Mouse (Mus musculus): ENCODE results near the gene Gpbar1. TPM values are rescaled to one million over a fixed set of nuclear protein-coding genes. Genes with fewer than 3 reads are reported as not detected.

Gpbar1 gene
- 1 to 10 TPM; 1.2 to 1.8 TPM for total RNA-seq (2023)

GRCm38 (mm10) chr1:74278538-74278937 is at the start of gene Gpbar1:
Gpbar1 (plus strand) TSS chr1:74278550.

GRCm38 (mm10) chr1:74235938-74236589 is 42.3 kb upstream of the Gpbar1 start, which contains the start of gene Arpc2:
Arpc2 (plus strand) TSS chr1:74236084.

GRCm38 (mm10) chr1:74284543-74285160 is 6.3 kb downstream of the Gpbar1 start, which contains the start of the genes Aamp and Pnkd:
Aamp (minus strand) TSS chr1:74284738.
Pnkd (plus strand) TSS chr1:74284930.

GRCm38 (mm10) chr1:74305522-74305921 is 27.2 kb downstream of the Gpbar1 start, which contains the start of gene Tmbim1:
Tmbim1 (minus strand) TSS chr1:74305622.

Other genes with a start within 250 kb of the Gpbar1 start
- 10 to 100 TPM; 27.3 to 32.6 TPM for gene Tns1, start 154.1 kb upstream of the Gpbar1 start, total RNA-seq (2023)
- under 1 TPM in 1 of 2 experiments, not detected in 1; 0.79 TPM for gene Rufy4, start 153.0 kb upstream of the Gpbar1 start, total RNA-seq (2023)
- gene Cxcr2, start 124.6 kb upstream of the Gpbar1 start, total RNA-seq (2023) = under 1 TPM; 0.71 to 0.79 TPM
- gene Cxcr1, start 83.9 kb upstream of the Gpbar1 start, total RNA-seq (2023) = under 1 TPM in 1 of 2 experiments, not detected in 1; 0.50 TPM
- 100 to 1,000 TPM; 393 to 398 TPM for gene Arpc2, start 42.5 kb upstream of the Gpbar1 start, total RNA-seq (2023)
- gene Aamp, start 6.2 kb downstream of the Gpbar1 start, total RNA-seq (2023) = 100 to 1,000 TPM; 150 to 151 TPM
- 10 to 100 TPM; 31.4 to 31.8 TPM for gene Pnkd, start 6.4 kb downstream of the Gpbar1 start, total RNA-seq (2023)
- 1 to 10 TPM; 1.6 to 1.9 TPM for gene Tmbim1, start 27.1 kb downstream of the Gpbar1 start, total RNA-seq (2023)
- not detected for gene Catip, start 83.6 kb downstream of the Gpbar1 start, total RNA-seq (2023)
- 1 to 10 TPM; 1.7 to 3.5 TPM for gene Slc11a1, start 96.6 kb downstream of the Gpbar1 start, total RNA-seq (2023)
- 100 to 1,000 TPM; 120 to 129 TPM for gene Ctdsp1, start 113.0 kb downstream of the Gpbar1 start, total RNA-seq (2023)
- 1 to 10 TPM in 1 of 2 experiments, under 1 TPM in 1; 0.96 to 3.3 TPM for gene Vil1, start 130.8 kb downstream of the Gpbar1 start, total RNA-seq (2023)
- gene Cnot9, start 227.5 kb downstream of the Gpbar1 start, total RNA-seq (2023) = 10 to 100 TPM; 30.6 to 32.4 TPM

Measured in T-cell, adult 66 days (primary cell).